Mouse (Mus musculus) embryonic facial prominence, embryonic 14.5 days (tissue): ENCODE data around the gene Fgfr1op. TPM values are rescaled to one million over a fixed set of nuclear protein-coding genes. Genes with fewer than 3 reads are reported as not detected.

Experiments used
- ATAC-seq: fragments of 200-750 bp; cut with Nextera tagmentation; 2 replicates; pipeline ENCODE4 v1.8.0; 2017; ENCODE audit warnings: low read depth, moderate number of reproducible peaks, moderate TSS enrichment
- DNase-seq: peaks from one replicate; pipeline ENCODE4 v3.0.0-alpha.2; 2015; ENCODE audit warnings: low spot score
- H3K27ac ChIP-seq: fragments of 300-500 bp; sonication (generic); replicated peaks from 2 replicates; pipeline ENCODE4 v1.5.1; 2014; ENCODE audit warnings: low read depth, mild to moderate bottlenecking, low read length, moderate library complexity
- H3K27me3 ChIP-seq: fragments of 300-500 bp; sonication (generic); replicated peaks from 2 replicates; pipeline ENCODE4 v1.6.1; 2014; ENCODE audit warnings: low read length; ENCODE audit not compliant: control insufficient read depth, insufficient read depth
- H3K36me3 ChIP-seq: fragments of 300-500 bp; sonication (generic); 2 replicates; pipeline ENCODE4 v1.6.1; 2014; ENCODE audit warnings: low read length, mixed read lengths; ENCODE audit not compliant: control insufficient read depth, insufficient read depth
- H3K4me1 ChIP-seq: fragments of 300-500 bp; sonication (generic); 2 replicates; pipeline ENCODE4 v1.6.1; 2014; ENCODE audit warnings: antibody characterized with exemption, low read length; ENCODE audit not compliant: control insufficient read depth, insufficient read depth
- H3K4me2 ChIP-seq: fragments of 300-500 bp; sonication (generic); 2 replicates; pipeline ENCODE4 v1.6.1; 2014; ENCODE audit warnings: low read depth, mild to moderate bottlenecking, low read length, moderate library complexity, mixed read lengths
- H3K4me3 ChIP-seq: fragments of 300-500 bp; sonication (generic); 2 replicates; pipeline ENCODE4 v1.5.1; 2014; ENCODE audit warnings: low read depth, mild to moderate bottlenecking, low read length
- H3K9ac ChIP-seq: fragments of 300-500 bp; sonication (generic); 2 replicates; pipeline ENCODE4 v1.6.1; 2014; ENCODE audit warnings: low read depth, mild to moderate bottlenecking, low read length, moderate library complexity, mixed read lengths
- H3K9me3 ChIP-seq: fragments of 300-500 bp; sonication (generic); 2 replicates; pipeline ENCODE4 v1.6.1; 2016; ENCODE audit warnings: low read length; ENCODE audit not compliant: control insufficient read depth
- WGBS: fragments of 180-500 bp; shearing (Covaris S2); extraction: QIAGEN DNeasy Blood & Tissue Kit; methylation state at CpG from one replicate; pipeline ENCODE4 v1.1.7; 2014; 5-methylcytosine and 5-hydroxymethylcytosine counted together
- polyA plus RNA-seq: library from polyadenylated mRNA; unstranded; fragments of >200 nt; fragmentation: Nextera tagmentation; extraction: Ambion mirVana; gene quantifications from 2 replicates; pipeline ENCODE4 v1.2.1, GENCODE M21; 2014

Fgfr1op gene
- polyA plus RNA-seq, 1 experiment from 2014 or later, result 32.3 TPM

DNA sequence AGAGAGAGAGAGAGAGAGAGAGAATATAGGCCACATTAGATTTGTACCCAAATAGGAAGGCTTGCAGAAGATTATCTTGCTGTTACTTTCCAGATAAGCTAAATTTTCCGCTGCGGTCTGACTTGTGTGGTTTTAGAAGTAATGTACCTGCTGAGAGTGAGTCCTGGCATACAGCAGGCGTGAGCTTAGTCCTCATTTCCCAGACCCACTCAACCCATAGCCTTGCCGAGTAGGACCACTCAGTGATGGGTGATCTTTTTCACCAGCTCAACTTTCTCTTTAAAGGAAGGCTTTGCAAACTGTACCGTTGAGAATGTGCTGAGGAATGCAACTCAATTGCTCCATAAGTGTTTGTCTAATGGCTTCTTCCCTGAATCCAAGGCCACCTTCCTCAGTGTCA is 41.4 kb downstream of the Fgfr1op start:
- no peak for ATAC-seq
- no peak for DNase-seq

DNA sequence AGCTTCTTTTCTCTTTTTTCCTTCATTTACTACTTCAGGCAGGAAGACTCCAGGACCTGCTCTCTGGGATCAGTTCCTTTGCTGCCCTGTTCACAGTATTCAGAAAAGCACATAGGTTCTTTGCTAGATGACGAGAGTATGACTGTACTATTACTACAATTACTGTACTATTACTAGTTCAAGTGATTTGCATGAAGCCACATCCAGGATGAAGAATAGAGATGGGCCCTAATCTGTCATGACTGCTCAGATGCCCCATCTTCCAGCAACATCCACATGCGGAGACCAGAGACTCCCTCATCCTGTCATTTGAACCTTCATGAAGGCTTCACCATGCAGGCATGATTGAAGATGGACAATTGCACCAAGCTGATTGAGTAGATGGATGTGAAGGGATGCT is 44.4 kb downstream of the Fgfr1op start:
- no peak overlapping the region for H3K4me3 ChIP-seq
- WGBS, result 95% methylated on average over 2 of the region's 2 CpGs
- H3K9me3 ChIP-seq, result no peaks in the 10 kb centered on the region
- no peak overlapping the region for H3K27ac ChIP-seq
- H3K9ac ChIP-seq, result no peak overlapping the region
- no peaks in the 10 kb centered on the region for H3K36me3 ChIP-seq
- no peak overlapping the region for H3K4me2 ChIP-seq
- H3K27me3 ChIP-seq, result no peaks in the 10 kb centered on the region
- no peak for ATAC-seq
- no peak for DNase-seq
- H3K4me1 ChIP-seq, result no peaks in the 10 kb centered on the region

More for the DNA sequence above, 41.4 kb downstream of the Fgfr1op start:
- no peak overlapping the region for H3K4me2 ChIP-seq
- no peak overlapping the region for H3K4me3 ChIP-seq
- H3K9me3 ChIP-seq, result no peaks in the 10 kb centered on the region
- H3K9ac ChIP-seq, result no peak overlapping the region
- H3K36me3 ChIP-seq, result no peaks in the 10 kb centered on the region
- no peak overlapping the region for H3K27ac ChIP-seq
- no peaks in the 10 kb centered on the region for H3K4me1 ChIP-seq
- no peaks in the 10 kb centered on the region for H3K27me3 ChIP-seq
- 89% methylated on average over 5 of the region's 5 CpGs for WGBS

DNA sequence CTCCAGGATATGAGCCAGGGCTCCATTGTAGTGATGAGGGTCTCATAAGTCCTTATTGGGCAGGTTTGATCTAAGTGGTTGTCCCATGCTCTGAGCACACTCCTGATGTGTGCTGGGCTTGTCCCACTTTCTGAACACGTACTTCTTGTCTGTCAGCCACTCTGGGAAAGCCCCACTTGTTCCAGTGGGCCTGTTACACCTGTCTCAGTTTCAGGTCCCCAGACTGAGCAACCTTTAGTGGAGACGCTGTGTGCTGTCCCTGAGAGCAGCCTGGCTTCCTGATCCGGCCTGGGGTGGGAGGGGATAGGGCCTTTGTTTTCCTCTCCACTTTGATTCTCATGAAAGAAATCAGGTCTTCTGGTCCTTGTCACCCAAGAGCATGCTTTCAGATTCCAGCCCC is 44.9 kb downstream of the Fgfr1op start:
- no peaks in the 10 kb centered on the region for H3K36me3 ChIP-seq
- H3K27me3 ChIP-seq, result no peaks in the 10 kb centered on the region
- H3K4me2 ChIP-seq, result no peak overlapping the region
- H3K9me3 ChIP-seq, result no peaks in the 10 kb centered on the region
- no peak overlapping the region for H3K9ac ChIP-seq
- no peak overlapping the region for H3K4me3 ChIP-seq
- H3K4me1 ChIP-seq, result no peaks in the 10 kb centered on the region
- no peak for ATAC-seq
- WGBS, result 61% methylated on average over 3 of the region's 3 CpGs
- H3K27ac ChIP-seq, result no peak overlapping the region
- DNase-seq, result no peak

DNA sequence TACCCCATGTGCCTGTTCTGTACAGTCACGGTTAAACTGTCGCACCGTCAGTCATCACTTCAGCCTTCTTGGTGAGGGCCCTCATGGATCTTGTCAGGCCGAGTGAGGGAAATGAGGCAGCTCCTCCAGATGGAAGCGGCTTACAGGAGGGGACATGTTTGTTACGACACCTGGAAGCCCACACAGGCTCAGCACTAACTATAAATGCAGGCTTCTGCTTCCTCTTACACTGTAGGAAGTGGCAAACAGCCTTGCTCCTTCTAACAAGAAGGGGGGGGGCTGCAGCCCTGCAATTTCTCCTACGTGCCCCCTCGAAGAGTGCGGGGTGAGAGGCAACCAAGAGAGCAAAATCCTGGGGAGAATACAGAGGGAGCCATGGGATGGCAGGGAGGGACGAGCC is 45.4 kb downstream of the Fgfr1op start:
- Histone ChIP-seq H3K4me1 (no peaks in the 10 kb centered on the region), H3K9me3 (no peaks in the 10 kb centered on the region), H3K27me3 (no peaks in the 10 kb centered on the region), H3K4me2 (no peak overlapping the region), H3K9ac (no peak overlapping the region), H3K27ac (no peak overlapping the region), H3K36me3 (no peaks in the 10 kb centered on the region), H3K4me3 (no peak overlapping the region)
- ATAC-seq, result no peak
- DNase-seq, result no peak
- WGBS, result 70% methylated on average over 10 of the region's 10 CpGs

DNA sequence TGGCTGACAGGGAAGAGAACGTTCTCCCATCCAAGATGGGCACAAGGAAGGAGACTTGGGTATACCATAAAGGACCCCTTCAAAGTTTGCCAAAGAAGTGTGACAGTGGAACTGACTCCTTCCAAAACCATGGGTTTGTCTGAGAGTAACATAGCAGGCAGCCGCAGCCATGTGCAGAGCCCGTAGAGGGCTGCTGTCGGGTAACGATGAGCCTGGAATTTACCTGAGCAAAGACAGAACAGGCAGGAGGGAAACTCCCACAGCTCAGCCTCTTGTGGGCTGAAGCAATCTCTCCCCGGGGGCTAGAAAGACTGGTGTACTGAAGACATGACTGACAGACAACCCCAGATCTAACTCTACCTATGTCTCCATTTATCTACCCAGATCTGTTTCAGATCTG is 46.1 kb downstream of the Fgfr1op start:
- Histone ChIP-seq H3K27ac (no peak overlapping the region), H3K9me3 (no peaks in the 10 kb centered on the region), H3K4me3 (no peak overlapping the region), H3K4me2 (no peak overlapping the region), H3K27me3 (no peaks in the 10 kb centered on the region), H3K36me3 (no peaks in the 10 kb centered on the region), H3K9ac (no peak overlapping the region), H3K4me1 (no peaks in the 10 kb centered on the region)
- 77% methylated on average over 6 of the region's 6 CpGs for WGBS
- DNase-seq, result no peak
- no peak for ATAC-seq

DNA sequence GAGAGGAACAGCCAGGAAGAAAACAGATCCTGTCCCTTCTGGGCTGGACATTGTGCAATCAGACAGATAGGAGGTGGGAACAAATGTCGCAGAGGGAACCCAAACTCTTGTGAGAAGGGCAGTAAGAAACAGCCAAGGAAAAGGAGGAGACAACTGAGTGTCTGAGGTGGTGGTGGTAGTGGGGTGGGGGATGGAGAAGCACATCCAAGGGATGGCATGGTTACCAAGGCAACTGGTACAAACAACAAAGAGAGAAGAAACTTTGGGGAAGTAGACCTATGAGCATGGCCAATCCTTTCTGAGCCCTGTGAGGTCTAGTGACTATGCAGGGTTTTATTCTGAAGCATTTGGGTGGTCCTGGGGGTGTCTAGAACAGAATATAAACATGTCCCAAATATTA is 49.1 kb downstream of the Fgfr1op start:
- no peak overlapping the region for H3K9ac ChIP-seq
- WGBS, result 93% methylated on average over 1 of the region's 1 CpGs
- H3K9me3 ChIP-seq, result no peaks in the 10 kb centered on the region
- DNase-seq (no peak), ATAC-seq (no peak)
- H3K27ac ChIP-seq, result no peak overlapping the region
- H3K4me3 ChIP-seq, result no peak overlapping the region
- H3K4me2 ChIP-seq, result no peak overlapping the region
- H3K27me3 ChIP-seq, result no peaks in the 10 kb centered on the region
- no peaks in the 10 kb centered on the region for H3K4me1 ChIP-seq
- H3K36me3 ChIP-seq, result no peaks in the 10 kb centered on the region

DNA sequence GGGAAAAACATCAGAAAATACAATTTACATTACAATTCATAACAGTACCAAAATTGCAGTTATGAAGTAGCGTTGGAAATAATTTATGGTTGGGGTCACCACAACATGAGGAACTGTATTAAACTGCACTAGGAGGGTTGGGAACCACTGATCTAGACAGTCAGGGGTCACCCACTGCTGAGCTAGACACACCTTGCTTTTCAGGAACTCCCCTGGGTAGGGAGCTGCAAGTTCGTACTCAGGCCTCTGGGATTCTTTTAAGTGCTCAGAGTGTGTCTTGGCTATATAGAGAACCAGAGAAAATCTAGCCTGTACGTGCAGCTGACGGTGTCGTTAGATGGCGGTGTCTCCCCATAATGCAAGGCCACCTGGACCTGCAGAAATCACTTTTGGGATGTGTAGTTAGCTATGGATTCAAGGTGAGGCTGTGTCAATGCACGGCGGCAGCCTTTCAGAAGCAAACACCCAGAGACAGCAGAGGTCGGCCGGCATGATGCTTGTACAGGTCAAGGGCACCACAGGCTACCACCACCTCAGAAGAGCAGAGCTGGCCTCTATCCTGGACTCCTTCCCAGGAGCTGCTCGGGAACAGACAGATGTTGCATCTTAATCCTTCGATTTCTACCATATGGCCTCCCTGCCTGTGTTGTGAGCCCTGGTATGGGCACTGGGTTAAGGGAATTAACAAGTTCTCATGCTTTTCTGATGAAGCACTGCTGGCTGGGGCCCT is 49.9 kb downstream of the Fgfr1op start:
- no peak overlapping the region for H3K4me3 ChIP-seq
- DNase-seq, result no peak
- no peaks in the 10 kb centered on the region for H3K36me3 ChIP-seq
- no peaks in the 10 kb centered on the region for H3K4me1 ChIP-seq
- no peak overlapping the region for H3K4me2 ChIP-seq
- 87% methylated on average over 12 of the region's 12 CpGs for WGBS
- H3K27ac ChIP-seq, result no peak overlapping the region
- no peak overlapping the region for H3K9ac ChIP-seq
- ATAC-seq, result no peak
- H3K27me3 ChIP-seq, result no peaks in the 10 kb centered on the region
- H3K9me3 ChIP-seq, result no peaks in the 10 kb centered on the region

DNA sequence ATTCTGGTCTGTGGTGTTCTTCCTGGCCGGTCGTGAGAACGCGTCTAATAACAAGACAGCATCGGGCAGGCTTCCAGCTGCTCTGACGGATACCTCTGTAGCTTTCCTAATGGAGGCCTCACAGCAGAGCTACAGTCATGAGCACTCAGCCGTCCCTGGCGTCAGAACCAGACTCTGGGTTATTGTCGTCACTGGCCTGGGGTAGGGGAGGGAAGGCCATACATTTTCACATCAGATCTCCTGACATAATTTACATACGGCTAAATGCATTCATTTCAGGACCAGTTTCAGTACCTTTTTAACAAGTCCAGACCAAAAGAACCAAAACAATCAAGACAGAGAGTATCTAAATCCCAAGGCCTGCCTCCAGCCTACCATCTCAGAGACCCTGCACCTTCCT is 57.9 kb downstream of the Fgfr1op start:
- Histone ChIP-seq H3K27ac (no peak overlapping the region), H3K4me3 (no peak overlapping the region), H3K36me3 (no peaks in the 10 kb centered on the region), H3K4me2 (no peak overlapping the region), H3K9me3 (no peaks in the 10 kb centered on the region), H3K9ac (no peak overlapping the region), H3K4me1 (no peaks in the 10 kb centered on the region), H3K27me3 (no peaks in the 10 kb centered on the region)
- DNase-seq, result no peak
- WGBS, result 81% methylated on average over 10 of the region's 10 CpGs
- ATAC-seq, result no peak

DNA sequence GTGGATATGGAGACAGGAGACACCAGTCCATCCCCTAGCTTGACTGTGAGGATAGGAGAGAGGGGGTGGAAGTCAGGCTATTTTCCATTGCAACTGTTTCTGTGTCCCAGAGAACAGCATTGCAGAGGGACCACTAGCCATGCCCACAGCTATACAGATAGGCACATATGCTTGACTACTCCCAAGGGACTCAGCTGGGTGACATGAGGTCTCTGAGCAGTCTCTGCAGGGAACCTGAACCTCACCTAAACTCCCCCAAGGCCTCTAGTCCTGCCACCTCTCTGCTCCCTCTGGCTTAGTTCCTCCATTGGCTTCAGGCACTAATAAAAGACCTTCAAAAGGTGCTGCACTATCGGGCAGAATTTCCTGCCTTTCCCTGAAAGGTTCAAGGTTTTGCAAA is 58.8 kb downstream of the Fgfr1op start:
- DNase-seq (no peak), ATAC-seq (no peak)
- Histone ChIP-seq H3K27ac (no peak overlapping the region), H3K36me3 (no peaks in the 10 kb centered on the region), H3K9me3 (no peaks in the 10 kb centered on the region), H3K9ac (no peak overlapping the region), H3K27me3 (no peaks in the 10 kb centered on the region), H3K4me1 (no peaks in the 10 kb centered on the region), H3K4me2 (no peak overlapping the region), H3K4me3 (no peak overlapping the region)
- 69% methylated on average over 1 of the region's 1 CpGs for WGBS
